ENCODE assay signal across 18 mouse cellular contexts in the genomic region with DNA sequence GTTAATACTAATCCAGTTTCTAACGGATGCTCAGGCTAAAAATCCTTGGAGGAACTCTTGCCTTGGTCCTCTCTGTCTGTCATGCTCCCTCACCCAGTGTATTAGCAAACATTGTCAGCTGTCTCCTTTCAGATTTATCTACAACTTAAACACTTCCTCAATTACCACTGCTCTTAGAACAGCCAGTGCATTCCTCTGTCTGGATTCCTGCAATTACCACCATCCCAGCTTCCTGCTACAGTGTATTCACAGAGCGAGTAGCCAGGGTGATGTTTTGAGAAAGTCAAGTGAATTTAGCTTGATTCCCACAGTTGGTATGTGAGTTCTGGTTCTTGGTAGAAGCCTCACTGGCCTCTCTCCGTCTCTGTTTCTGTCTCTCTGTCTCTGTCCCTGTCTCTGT.
DNase-seq lines count a peak whose midpoint lies in the region; ATAC-seq and TF ChIP-seq lines count a peak whose summit lies in the region.
"Had no signal": no experiment of that assay in that cellular context is flagged by ENCODE, and none has a peak within 500 bp of the region (broad histone marks: within the 10 kb centered on the region; RNA-seq: fewer than 3 reads in every experiment).

No protein-coding gene starts in this region.

- 18% methylated on average over 3 of the region's 3 CpGs for WGBS in heart, embryonic 13.5 days
- WGBS in lung, embryonic 14.5 days, result 13% methylated on average over 3 of the region's 3 CpGs

- no peak for ATAC-seq in heart, embryonic 13.5 days (ENCODE audit: extremely low read depth, insufficient number of reproducible peaks, low FRiP score, low TSS enrichment)
- ATAC-seq in lung, embryonic 14.5 days (ENCODE audit: insufficient read depth), result peak; percentile 54; the same call in 1 of the 2 replicates
- 0 out of 2 replicates have a peak, but pooled peaks have one; percentile 29 for ATAC-seq in megakaryocyte progenitor cell, adult 5-6 weeks (replicated peaks; ENCODE audit: poor library complexity)
- ATAC-seq: forebrain, embryonic 15.5 days had no signal

- peaks cover 10% of the 10 kb centered on the region for H3K4me1 ChIP-seq in heart, embryonic 13.5 days
- H3K4me1 ChIP-seq in lung, embryonic 14.5 days (ENCODE audit: insufficient read depth), result 0 out of 2 replicates have a peak, but pooled peaks cover 3% of the 10 kb centered on the region
- H3K4me1 ChIP-seq: forebrain, embryonic 15.5 days; midbrain, embryonic 12.5 days had no signal

- peak overlapping the region; percentile 7; the same call in 1 of the 2 replicates for H3K27ac ChIP-seq in heart, embryonic 13.5 days (replicated peaks)
- H3K27ac ChIP-seq in lung, embryonic 14.5 days (ENCODE audit: low read depth), result no peak overlapping the region
- H3K27ac ChIP-seq: forebrain, embryonic 15.5 days; liver, embryonic 14.5 days; midbrain, embryonic 12.5 days had no signal

- intact Hi-C loops in heart, postnatal 36 days (cut with DNase I), result no loop called here

- no peak for DNase-seq in heart, postnatal 36 days
- DNase-seq in lung, embryonic 14.5 days, result peak; percentile 58
- no peak for DNase-seq in lung, postnatal 14 days
- DNase-seq in embryo, embryonic 10.5 days (ENCODE audit: low spot score), result peak; percentile 26
- DNase-seq in urinary bladder, postnatal 14 days (ENCODE audit: low spot score), result no peak
- DNase-seq in urinary bladder, postnatal 25 days (ENCODE audit: low spot score), result no peak
- DNase-seq: adrenal gland, postnatal 10 days; B cell, adult 2 months; cerebellum, postnatal 10 days; gastrocnemius, postnatal 10 days; layer of hippocampus, postnatal 36 days; left cerebral cortex, postnatal 4 days; thymus, postnatal 14 days had no signal

- no peaks in the 10 kb centered on the region for H3K36me3 ChIP-seq in heart, embryonic 13.5 days
- H3K36me3 ChIP-seq in lung, embryonic 14.5 days (ENCODE audit: insufficient read depth), result no peaks in the 10 kb centered on the region
- H3K36me3 ChIP-seq: forebrain, embryonic 15.5 days; midbrain, embryonic 12.5 days had no signal

- H3K9ac ChIP-seq in heart, embryonic 13.5 days, result no peak overlapping the region
- no peak overlapping the region for H3K9ac ChIP-seq in lung, embryonic 14.5 days
- H3K9ac ChIP-seq: forebrain, embryonic 15.5 days; liver, embryonic 14.5 days; midbrain, embryonic 12.5 days had no signal

- TF ChIP-seq CTCF in lung, embryonic 14.5 days (IDR thresholded peaks at IDR 0.05; ENCODE audit: low read depth), result no peak

- no peak overlapping the region for H3K4me2 ChIP-seq in heart, embryonic 13.5 days
- no peak overlapping the region for H3K4me2 ChIP-seq in lung, embryonic 14.5 days
- H3K4me2 ChIP-seq: forebrain, embryonic 15.5 days; midbrain, embryonic 12.5 days had no signal

- no peaks in the 10 kb centered on the region for H3K27me3 ChIP-seq in heart, embryonic 13.5 days (replicated peaks)
- H3K27me3 ChIP-seq in lung, embryonic 14.5 days (ENCODE audit: insufficient read depth, low read length), result no peaks in the 10 kb centered on the region
- H3K27me3 ChIP-seq: forebrain, embryonic 15.5 days; midbrain, embryonic 12.5 days had no signal

- H3K4me3 ChIP-seq in heart, embryonic 13.5 days, result no peak overlapping the region
- no peak overlapping the region for H3K4me3 ChIP-seq in lung, embryonic 14.5 days (ENCODE audit: low read depth, low read length)
- H3K4me3 ChIP-seq: forebrain, embryonic 15.5 days; midbrain, embryonic 12.5 days had no signal

- no peaks in the 10 kb centered on the region for H3K9me3 ChIP-seq in heart, embryonic 13.5 days
- no peaks in the 10 kb centered on the region for H3K9me3 ChIP-seq in lung, embryonic 14.5 days (ENCODE audit: low read depth, low read length)
- H3K9me3 ChIP-seq: forebrain, embryonic 15.5 days; midbrain, embryonic 12.5 days had no signal

Comparison
In these comparisons a context has a peak if more than half of its experiments do, and no peak if none do; other contexts are left out.
1. DNase-seq: peak in lung, embryonic 14.5 days (single experiment) and embryo, embryonic 10.5 days (single experiment); none in heart, postnatal 36 days (0 of 2), lung, postnatal 14 days (single experiment), urinary bladder, postnatal 14 days (single experiment) and urinary bladder, postnatal 25 days (single experiment).